In the genomic region with DNA sequence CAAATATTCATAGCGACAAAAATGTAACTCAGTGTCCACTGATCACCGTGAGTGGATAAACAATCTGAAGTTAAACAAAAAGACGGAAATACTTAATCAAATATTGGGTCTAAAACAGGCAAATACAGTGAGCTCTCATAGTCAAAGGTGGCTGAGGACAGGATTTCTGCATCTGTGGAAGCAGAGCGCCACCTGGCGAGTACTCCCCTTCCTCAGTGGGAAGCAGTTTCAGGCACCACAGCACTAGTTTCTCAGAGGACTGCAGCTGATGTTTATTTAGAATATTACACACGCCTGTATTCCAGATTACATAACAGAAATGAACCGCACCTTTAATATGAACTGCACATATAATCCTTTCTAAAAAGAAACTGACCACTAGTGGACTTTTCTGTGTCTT, we compare ENCODE assay signal across 10 mouse cellular contexts. TPM values are rescaled to one million over a fixed set of nuclear protein-coding genes. Genes with fewer than 3 reads are reported as not detected.
DNase-seq lines count a peak whose midpoint lies in the region; ATAC-seq and TF ChIP-seq lines count a peak whose summit lies in the region.
"Had no signal": no experiment of that assay in that cellular context is flagged by ENCODE, and none has a peak within 500 bp of the region (broad histone marks: within the 10 kb centered on the region; RNA-seq: fewer than 3 reads in every experiment).

No protein-coding gene starts in this region.

- ATAC-seq in kidney, embryonic 14.5 days (ENCODE audit: low FRiP score, low TSS enrichment) = no peak; the same call in 1 of the 2 replicates
- peak; percentile 66 for ATAC-seq in lung, postnatal 0 days

- intact Hi-C loops in heart, postnatal 36 days (cut with DNase I) = loop anchor here (1.0 to 2.0 kb wide), 2 partner anchors 270 to 341 kb away; no protein-coding TSS in a partner anchor

- no peaks in the 10 kb centered on the region for H3K4me1 ChIP-seq in kidney, embryonic 14.5 days (ENCODE audit: control insufficient read depth, insufficient read depth, low read length)
- H3K4me1 ChIP-seq in lung, postnatal 0 days (ENCODE audit: insufficient read depth, low read depth, low read length) = no peaks in the 10 kb centered on the region

- no peak for TF ChIP-seq EP300 in lung, postnatal 0 days (IDR thresholded peaks at IDR 0.05)

- 79% methylated on average over 7 of the region's 7 CpGs for WGBS in kidney, embryonic 14.5 days
- WGBS in lung, postnatal 0 days = 44% methylated on average over 7 of the region's 7 CpGs

- H3K4me3 ChIP-seq in kidney, embryonic 14.5 days (ENCODE audit: low read length) = no peak overlapping the region
- H3K4me3 ChIP-seq in lung, postnatal 0 days (ENCODE audit: low read depth, low read length) = no peak overlapping the region
- H3K4me3 ChIP-seq: embryonic facial prominence, embryonic 13.5 days had no signal

- no peak overlapping the region for H3K9ac ChIP-seq in kidney, embryonic 14.5 days (ENCODE audit: low read depth, low read length)
- no peak overlapping the region for H3K9ac ChIP-seq in lung, postnatal 0 days (replicated peaks; ENCODE audit: low read depth)
- H3K9ac ChIP-seq: embryonic facial prominence, embryonic 13.5 days had no signal

- DNase-seq in kidney, adult 9 months = peak; percentile 40
- peak; percentile 68 for DNase-seq in MN1 (ENCODE audit: low spot score)
- peak; percentile 74 for DNase-seq in embryo, embryonic 11 days
- DNase-seq in heart, postnatal 36 days = peak; percentile 69 to 83
- DNase-seq in lung, postnatal 0 days (ENCODE audit: low spot score) = peak; percentile 88
- peak; percentile 48 for DNase-seq in skeletal muscle tissue, adult 2 months (ENCODE audit: low read depth, low spot score)
- no peak for DNase-seq in spleen, adult 12 weeks (ENCODE audit: low spot score)

- H3K27ac ChIP-seq in kidney, embryonic 14.5 days (ENCODE audit: low read depth, low read length) = no peak overlapping the region
- H3K27ac ChIP-seq in lung, postnatal 0 days (ENCODE audit: low read length) = no peak overlapping the region
- H3K27ac ChIP-seq: embryonic facial prominence, embryonic 13.5 days; macrophage had no signal

- H3K4me2 ChIP-seq in kidney, embryonic 14.5 days (replicated peaks; ENCODE audit: low read depth, low read length) = no peak overlapping the region
- H3K4me2 ChIP-seq in lung, postnatal 0 days (replicated peaks; ENCODE audit: low read depth, low read length) = no peak overlapping the region
- H3K4me2 ChIP-seq: embryonic facial prominence, embryonic 13.5 days had no signal

- no peaks in the 10 kb centered on the region for H3K9me3 ChIP-seq in kidney, embryonic 14.5 days (ENCODE audit: control insufficient read depth, low read length)
- H3K9me3 ChIP-seq in lung, postnatal 0 days (ENCODE audit: low read length) = no peaks in the 10 kb centered on the region
- H3K9me3 ChIP-seq: embryonic facial prominence, embryonic 13.5 days had no signal

- peak; percentile 93 for TF ChIP-seq CTCF in lung, postnatal 0 days (IDR thresholded peaks at IDR 0.05)

- H3K27me3 ChIP-seq in kidney, embryonic 14.5 days (ENCODE audit: control insufficient read depth, insufficient read depth, low read length) = no peaks in the 10 kb centered on the region
- H3K27me3 ChIP-seq in lung, postnatal 0 days (replicated peaks; ENCODE audit: insufficient read depth, low read length) = no peaks in the 10 kb centered on the region
- H3K27me3 ChIP-seq: embryonic facial prominence, embryonic 13.5 days had no signal

- peaks cover 69% of the 10 kb centered on the region for H3K36me3 ChIP-seq in kidney, embryonic 14.5 days (ENCODE audit: control insufficient read depth, insufficient read depth, low read length)
- H3K36me3 ChIP-seq in lung, postnatal 0 days (ENCODE audit: insufficient read depth, low read length) = no peaks in the 10 kb centered on the region

RNA-seq across cellular contexts. Expression of gene Cep152, which starts 20.3 kb away (rescaled TPM):
- polyA plus RNA-seq in kidney, embryonic 14.5 days (2014; fragmentation: Nextera tagmentation; extraction: Ambion mirVana) = 4.8 and 11.4 TPM in 2 replicates
- total RNA-seq in heart, postnatal 36 days (2021) = 1 to 10 TPM; 1.4 TPM
- polyA plus RNA-seq in lung, postnatal 0 days (2015; fragmentation: Nextera tagmentation; extraction: Ambion mirVana) = 1.3 and 1.8 TPM in 2 replicates
